Mouse (Mus musculus) adrenal gland, adult (tissue): ENCODE results near the gene Ptafr.

Experiments used
- DNase-seq, 2 experiments: peaks; one replicate each; pipeline ENCODE4 v3.0.0; 2022 to 2023; ENCODE audit warnings: low spot score in 1 of 2; ENCODE audit not compliant: inconsistent age in 2 of 2

The Ptafr gene

DNA sequence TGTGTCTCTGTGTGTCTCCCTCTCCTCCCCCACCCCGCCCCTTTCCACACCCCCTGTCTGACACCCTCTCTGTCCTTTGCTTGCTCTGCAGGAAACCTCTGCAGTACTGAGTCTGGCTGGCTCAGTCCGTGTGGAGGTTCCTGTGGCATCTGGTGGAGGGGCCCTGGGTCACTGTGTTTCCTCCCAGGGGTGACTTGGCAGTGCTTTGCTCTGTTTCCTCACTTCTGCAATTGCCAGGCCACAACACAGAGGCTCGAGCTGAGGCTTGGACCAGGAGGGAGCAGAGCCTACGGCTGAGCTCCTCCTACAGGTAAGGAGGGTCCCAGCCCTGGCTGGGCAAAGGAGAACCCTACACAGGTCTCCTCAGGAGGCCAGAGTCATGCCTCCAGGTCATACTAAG lies at the start of gene Ptafr:
Gene Ptafr (plus strand): TSS at position 103 of the 400 bp plus-strand sequence.
- DNase-seq = peak in 1 of 2 experiments; percentile 34

DNA sequence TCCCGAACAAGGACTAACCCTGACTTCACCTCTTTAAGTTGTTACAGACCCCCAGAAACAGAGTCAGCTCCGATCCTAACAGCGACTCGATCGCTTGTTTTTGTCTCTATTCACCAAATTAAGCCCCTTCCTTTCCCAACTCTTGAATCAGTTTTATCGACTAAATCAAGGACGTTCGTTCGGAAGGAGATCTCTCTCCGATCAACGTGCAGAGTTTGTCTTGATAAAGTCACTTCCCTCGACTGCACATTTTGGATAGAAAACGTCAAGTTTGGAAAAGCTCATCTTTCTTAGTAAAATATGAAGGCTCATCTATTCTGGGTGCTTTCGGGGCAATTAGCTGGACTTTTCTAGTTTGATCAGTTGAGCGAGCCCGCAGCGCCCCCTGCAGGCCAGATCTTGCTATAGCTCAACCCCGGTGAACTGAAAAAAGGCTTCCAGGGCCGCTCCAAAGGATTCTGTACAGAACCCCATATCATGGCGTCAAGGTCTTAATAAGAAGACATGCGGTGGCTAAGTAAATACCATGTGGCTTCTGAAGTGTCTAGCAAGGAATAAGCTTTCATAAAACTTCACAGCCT lies 49.2 kb upstream of the Ptafr start:
- DNase-seq = peak; percentile 87 to 96

DNA sequence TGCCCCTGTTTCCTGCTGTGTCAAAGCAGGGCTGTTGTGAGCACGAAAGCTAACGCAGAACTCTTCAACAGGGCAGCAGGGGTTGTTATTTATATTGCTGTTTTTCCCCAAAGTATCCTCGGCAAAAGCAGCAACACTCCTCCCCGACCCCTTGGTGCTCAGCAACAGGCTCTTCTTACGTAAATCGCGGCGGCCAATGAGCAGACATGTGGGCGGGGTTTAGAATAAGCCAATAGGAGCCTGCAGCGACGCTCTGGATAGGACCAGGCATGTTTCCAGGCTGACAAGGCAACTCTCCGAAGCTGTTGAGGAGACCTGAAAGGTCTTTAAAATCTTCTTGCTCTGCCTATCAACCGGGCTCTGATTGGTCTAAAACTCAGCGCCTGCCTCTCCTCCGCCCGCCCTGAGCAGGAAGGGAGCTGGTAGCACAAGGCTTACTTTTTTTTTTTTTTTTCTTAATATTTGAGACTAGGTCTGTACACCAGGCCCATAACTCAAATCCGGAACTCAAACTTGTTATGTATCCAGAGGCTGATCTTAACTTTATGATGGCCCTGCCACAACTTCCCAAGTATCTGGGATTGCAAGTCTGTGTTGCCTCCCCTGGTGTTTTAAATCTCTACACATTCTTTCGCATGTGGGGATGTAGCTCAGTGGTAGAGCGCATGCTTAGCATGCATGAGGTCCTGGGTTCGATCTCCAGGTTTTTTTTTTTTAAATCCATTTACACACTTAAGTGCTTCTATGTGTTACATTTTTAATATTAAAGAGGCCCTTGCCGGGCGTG lies 48.3 kb upstream of the Ptafr start:
- peak; percentile 94 to 97 for DNase-seq

DNA sequence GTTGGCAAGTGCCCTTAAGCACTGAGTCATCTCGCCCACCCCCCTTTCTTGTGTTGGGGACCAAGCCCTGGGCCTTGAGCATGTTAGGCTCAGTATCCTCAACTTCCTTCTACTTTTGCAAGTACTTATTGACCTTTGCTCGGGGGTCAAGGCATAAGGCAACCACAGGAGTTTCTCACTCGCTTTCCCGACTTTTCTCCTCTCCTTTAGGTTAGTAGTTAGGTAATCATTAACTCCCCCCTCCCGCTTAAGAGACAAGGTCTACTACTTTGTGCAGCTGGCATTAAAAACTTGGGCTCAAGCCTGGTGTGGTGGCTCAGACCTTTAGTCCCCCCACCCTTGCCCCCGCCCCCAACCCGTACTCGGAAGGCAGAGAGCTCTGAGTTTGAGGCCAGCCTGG lies 45.8 kb upstream of the Ptafr start:
- no peak for DNase-seq

DNA sequence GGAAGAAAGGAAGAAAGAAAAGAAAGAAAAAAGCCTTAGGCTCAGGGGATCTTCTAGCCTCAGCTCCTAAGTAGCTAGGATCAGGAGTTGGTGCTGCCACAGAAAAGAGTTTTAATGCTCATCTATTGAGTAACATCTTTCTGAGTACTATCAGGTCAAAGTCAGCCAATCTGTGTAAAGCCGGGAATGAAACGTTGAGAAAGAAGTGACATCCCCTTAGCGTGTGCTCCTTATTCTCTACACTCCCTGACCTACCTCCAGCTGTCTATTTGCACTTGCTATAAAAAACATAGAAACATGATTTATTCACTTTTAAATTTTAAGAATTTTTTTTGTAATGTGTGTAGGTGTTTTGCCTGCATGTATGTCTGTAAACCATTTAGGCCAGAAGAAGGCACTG lies 44.7 kb upstream of the Ptafr start:
- no peak for DNase-seq

DNA sequence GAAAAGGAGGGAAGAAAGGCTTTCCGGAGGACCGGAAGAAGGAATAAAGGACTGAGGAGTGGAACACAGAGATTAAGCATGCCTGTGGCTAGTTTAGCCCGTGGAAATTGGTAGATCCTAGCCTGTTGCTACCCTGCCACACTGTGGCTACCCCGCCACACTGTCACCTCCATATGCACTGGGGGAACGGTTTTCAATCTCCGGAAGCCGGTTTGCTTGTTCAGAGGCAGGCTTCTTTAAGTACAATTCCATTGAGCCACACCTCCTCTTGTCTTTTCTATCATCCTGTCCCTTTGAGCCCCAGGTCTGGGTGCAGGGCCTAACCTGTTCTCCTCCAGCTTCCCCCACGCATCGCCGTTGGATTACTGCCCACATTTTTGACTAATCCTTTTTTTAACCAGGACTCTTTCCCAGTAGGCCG lies 39.5 kb upstream of the Ptafr start:
- DNase-seq = peak in 1 of 2 experiments; percentile 31

DNA sequence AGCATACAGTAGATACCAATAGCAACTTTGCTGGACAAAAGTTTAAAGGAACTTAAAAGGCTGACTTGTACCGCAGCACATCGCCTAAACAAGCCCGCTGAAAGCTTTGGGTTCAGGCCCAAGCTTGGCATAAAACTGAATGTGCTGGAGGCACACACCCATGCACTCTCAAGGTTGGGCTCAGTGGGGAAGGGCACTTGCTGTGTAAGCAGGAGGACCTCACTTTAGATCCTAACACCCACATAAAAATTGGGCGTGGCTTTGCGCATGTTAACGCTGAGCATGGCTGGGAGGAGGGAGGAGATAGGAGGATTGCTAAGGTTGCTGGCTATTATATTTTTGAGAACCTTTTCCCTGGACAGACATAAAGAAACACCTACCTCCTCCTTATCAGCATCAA lies 39.1 kb upstream of the Ptafr start:
- DNase-seq = no peak

DNA sequence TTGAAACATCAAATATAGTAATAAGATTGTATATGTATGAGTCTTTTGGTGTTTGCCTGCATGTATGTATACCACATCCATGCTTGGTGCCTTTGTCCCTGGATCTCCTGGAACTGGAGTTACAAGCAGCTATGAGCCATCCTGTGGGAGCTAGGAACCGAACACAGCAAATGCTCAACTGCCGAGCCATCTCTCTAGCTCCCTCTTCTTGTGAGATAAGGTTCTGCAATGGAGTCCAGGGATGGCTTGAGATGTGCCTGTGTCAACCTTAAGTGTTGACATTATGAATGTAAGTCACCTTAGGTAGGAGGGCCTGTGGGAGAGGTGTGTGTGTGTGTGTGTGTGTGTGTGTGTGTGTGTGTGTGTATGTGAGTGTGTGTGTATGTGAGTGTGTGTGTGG lies 37.2 kb upstream of the Ptafr start:
- peak in 1 of 2 experiments; percentile 43 for DNase-seq

DNA sequence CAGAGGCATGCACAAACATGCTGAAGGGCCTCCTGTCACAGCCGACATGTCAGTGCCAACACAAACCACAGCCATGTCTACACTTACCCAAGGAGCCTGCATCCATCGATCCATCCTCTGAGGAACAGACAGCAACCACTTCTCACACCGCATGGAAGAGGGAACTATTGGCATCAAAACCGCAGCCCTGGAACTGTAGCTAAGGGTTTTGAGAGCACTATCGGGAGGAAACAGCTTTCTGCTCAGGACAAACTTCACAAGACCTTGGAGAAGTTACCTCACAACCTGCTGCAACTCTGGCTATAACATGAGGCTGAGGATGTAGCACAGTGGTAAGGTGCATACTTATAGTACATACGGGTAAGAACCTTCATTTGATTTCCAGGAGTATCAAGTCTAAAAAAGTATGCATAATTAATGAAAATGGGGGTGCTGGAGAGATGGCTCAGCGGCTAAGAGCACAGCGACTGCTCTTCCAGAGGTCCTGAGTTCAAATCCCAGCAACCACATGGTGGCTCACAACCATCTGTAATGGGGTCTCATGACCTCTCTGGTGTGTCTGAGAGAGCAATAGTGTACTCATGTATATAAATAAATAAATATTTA lies 35.8 kb upstream of the Ptafr start:
- no peak for DNase-seq

DNA sequence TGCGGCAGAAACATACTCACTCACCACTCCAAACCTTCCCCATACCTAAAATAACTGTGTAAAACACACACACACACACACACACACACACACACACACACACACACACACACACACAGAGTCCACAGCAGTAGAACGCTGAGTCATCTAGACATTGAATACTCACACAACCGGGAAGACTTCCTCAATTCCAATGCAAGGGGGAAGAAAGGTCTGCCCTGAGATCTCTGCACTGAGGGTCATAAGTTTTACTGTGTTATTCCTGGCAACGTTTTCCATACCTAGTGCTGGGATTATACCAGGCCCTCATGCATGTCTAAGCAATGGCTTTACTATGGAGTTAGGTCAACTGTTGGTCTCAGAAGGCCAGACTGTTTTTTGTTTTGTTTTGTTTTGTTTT lies 34.5 kb upstream of the Ptafr start:
- no peak for DNase-seq

DNA sequence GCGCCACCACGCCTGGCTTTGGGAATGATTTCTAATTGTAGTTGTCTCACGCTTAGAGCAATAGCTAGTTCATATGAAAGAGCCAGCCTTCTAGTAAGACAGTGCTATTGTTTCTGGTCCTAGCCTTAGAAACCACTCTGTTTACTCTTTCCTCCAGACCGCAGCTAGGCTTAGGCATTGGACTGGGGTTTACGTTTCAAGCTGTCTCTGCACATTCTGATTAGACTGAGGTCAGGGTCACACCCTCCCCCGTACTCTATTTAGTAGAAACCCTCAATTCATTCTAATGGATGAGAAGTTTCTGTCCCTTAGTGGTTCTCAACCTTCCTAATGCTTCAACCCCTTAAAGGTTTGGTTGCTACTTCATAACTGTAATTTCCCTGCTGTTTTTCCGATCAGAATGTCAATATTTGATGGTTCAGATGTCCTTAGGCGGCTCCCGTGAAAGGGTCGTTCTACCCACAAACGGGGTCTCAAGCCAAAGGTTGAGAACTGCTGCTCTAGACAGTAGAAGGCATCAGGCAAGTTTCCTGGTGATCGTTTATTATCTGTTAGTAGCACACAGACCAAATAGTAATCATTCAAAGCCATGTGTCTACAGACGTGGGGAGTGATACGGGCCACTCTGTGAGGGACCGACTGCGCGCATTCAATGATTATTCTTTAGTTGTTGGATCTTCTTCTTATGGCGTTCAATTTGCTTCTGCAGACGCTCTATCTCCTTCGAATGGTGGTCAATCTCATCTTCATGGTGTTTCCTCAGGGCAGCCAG lies 33.6 kb upstream of the Ptafr start:
- no peak for DNase-seq

DNA sequence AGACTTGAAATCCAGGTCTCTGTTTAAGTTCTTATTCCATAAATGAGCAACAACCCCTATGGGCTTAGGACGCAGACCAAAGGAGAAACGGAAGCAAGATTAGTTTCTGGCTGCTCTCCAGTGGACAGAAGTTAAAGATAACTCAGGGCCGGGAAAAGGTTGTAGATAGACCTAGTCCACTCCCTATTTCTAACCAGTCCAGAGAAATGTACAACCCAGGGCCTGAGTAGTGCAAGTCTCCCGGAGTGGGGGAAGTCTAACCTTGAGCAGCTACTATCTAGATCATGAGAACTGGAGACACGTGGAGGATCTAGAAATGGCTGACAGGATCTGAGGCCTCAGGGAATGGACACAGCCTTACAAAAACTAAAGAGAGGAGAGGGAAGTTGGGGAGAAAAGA lies 31.4 kb upstream of the Ptafr start:
- DNase-seq = peak; percentile 51 to 84

DNA sequence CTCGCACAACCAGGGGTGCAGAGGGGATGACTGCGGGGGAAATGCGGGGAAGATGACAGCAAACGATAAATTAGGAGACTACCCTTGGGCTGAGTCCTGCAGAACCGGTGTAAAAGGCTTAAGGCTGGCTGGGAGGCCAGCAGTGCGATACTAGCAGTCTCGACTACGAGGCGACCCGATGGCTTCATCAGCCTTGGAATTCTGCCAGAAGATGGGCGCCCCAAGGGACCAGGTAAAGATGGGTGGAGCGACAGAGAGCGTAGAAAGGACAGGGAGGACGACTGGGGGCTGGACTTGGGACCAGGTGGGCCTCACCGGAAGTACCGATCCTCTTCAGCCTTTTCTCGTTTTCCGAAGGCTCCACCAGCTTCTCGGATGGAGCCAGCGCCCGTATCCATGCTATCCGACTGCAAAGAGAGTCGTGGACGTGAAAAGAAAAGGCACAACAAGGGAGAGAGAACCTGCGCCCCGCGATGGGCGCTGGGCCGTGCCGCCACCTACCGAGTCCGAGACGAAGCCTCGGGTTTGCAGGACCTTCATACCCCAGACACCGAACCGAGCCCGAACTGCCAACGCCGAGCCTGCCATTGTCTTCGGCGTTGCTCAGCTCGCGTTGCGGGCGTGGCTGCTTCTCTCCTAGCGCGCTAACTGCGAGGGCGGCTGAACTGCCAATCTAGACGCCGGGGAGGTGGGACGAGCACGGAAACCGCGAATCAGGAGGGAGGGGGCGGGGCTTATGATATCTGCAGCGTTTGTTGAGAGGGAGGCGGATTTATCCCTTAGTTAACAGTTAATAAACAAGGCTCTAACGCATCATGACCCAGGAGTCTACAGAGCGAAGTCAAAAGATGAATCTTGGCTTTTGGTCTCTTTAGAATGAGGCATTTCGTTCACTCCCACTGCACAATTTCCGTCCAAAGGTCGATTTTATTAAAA lies 30.6 kb upstream of the Ptafr start, which contains the start of gene Atpif1:
Gene Atpif1 (minus strand): TSS at position 679 of the 936 bp plus-strand sequence.
- DNase-seq = peak; percentile 92 to 96

DNA sequence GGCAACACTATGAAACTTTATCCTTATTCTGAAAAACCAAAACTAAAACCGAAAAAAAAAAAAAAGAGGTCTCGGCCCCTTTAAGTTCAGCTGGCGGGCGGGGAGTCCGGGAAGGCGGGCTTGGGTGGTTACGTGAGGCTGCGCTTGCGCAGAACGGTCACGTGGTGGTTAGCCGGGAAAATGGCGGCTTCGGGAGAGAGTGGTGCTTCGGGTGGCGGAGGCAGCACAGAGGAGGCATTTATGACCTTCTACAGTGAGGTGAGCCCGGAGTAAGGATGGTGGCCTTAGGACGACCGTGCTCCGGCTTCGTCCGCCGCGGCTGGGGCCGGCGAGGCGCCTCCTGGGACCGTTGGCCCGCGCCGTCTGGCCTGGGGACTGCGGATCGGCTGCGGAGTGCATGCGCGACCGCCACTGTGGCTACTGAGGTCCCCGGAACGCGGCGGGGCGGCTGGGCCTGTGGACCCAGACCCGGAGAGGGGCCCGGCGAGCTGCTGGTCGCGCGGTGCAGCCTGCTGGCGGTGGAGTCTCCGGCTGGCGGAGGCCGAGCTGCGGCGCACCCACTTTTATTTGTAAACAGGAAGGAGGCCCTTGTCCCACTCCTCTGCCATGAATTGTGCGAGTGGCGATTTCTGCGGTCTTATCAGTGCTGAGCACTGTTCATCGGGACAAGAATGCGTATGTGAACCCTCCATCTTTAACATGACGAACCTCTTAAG lies 28.3 kb upstream of the Ptafr start, which contains the start of gene Dnajc8:
Gene Dnajc8 (plus strand): TSS at position 145 of the 716 bp plus-strand sequence.
- peak; percentile 94 to 97 for DNase-seq

DNA sequence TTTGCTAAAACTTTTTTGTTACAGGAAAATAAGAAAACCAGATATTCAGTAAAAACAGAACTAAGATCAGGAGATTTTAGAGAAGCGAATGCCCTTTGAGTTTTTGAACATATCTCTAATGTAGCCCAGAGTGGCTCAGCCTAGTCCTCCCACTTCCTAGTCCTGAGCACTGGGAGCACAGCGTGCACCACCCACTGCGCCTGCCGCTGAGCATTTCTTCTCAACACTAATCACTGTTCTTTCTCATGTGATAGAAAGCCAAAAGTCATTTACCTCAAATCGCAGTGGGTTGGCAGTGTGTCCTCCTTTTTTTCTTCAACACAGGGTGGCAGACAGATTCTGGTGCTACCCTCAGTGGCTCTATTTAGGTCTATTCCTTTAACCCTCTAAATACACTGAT lies 24.4 kb upstream of the Ptafr start:
- DNase-seq = no peak

DNA sequence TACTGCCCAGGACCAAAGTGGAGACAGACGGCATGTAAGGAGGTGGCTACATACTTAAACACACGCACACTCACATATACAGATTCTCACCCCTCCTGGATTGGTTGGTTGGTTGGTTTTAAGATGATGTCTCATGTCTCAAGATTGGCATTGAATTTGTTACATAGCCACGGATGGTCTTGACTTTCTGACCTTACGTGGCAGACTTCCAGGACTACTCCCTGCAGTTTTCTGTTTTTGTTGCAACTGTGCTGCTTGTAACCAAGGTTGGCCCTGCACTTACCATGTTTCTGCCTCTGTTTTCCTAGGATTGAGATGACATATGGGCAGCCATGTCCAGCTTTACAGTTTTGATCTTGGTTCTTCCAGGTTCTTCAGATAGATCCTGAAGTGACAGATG lies 22.5 kb upstream of the Ptafr start:
- peak in 1 of 2 experiments; percentile 81 for DNase-seq

DNA sequence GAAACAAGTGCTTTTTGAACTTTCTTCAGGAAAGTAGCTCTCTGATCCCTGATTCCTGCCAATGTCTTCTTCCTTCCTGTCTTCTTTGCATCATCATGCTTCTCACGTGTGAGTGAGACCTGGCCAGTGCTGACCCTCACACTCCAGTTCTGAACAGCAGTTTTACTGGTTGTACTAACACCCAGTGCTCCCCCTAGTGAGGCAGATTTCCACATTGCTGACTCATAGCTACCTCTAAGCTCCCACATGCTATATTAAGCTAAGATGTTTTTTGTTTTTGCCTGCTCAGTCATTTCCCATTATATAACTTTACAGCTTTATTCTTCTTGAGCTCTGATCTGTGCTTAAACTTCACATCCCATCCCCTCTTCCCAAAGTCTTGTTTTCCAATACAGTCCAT lies 21.1 kb upstream of the Ptafr start:
- peak in 1 of 2 experiments; percentile 68 for DNase-seq

DNA sequence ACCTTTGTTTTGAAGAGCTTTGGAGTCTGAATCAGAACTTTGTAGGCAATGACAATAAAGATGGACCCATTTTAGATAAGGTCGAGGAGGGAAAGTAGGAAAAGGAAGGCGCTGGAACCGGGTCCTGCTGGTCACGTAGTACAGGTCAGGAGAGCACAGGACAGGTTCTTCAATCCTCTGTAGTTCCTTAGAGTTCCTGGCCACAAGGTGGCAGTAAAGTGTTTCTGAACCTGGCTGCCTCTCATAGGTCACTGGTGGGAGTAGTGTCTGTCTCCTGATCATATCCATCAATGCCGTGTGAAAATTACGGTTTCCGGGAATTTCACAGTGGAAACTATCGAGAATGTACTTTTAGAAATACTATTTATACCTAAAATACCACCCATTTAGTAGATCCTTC lies 18.0 kb upstream of the Ptafr start:
- peak; percentile 66 to 93 for DNase-seq

DNA sequence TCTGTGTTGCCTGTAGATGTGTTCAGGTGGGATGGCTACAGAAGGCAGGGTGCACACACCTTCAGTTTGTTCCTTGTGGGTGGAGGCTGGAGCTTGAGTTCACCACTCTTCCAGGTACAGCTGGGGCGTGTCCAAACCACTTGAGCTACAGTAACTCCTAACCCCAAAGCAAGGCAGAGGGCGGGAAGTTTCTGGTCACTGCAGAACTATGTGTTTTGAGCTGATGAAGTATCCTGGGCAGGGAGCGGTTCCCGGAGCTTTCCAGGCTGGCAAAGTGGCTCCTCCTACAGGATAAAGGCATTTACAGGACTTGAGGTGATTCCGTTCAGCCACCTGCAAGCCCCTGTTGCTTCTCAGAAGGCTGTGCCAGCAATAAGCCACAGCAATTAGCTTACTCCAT lies 9.6 kb upstream of the Ptafr start:
- DNase-seq = no peak

DNA sequence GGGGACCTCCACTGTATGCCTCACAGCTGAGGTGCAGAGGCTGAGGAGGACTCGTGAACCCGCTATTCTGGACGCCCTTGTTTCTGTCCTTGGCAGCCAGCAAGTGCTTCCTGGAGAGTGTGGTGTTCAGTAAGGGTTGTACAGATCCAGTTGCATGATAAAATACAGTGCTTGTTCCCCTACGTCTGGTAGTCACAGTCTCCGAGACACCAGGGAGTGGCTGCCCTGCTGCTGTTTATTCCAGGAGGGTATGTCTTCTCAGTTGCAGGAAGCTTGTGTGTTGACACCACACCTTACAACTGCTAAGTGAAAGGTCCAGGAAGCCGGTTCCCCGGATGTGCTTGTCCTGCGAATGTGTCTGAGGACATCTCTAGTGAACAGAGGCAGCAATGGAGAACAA lies 9.2 kb upstream of the Ptafr start:
- DNase-seq = peak in 1 of 2 experiments; percentile 57
